Mouse (Mus musculus) testis, postnatal 10 days (tissue): ENCODE measurements around the gene Git1.
A peak's percentile ranks its signal among the peaks of the same experiment; 100 is the strongest.

ENCODE experiments used
- DNase-seq: peaks from one replicate; pipeline ENCODE4 v3.0.0; 2021; ENCODE audit warnings: low spot score

The Git1 gene

GRCm38 (mm10) chr11:77483510-77484255 is 9.7 kb upstream of the Git1 start:
- no peak for DNase-seq

- no peak for DNase-seq
Measured at GRCm38 (mm10) chr11:77485229-77485628, 8.1 kb upstream of the Git1 start.

GRCm38 (mm10) chr11:77486798-77487197 is 6.6 kb upstream of the Git1 start:
- no peak for DNase-seq

- DNase-seq: no peak
Measured at GRCm38 (mm10) chr11:77488771-77489581, 4.4 kb upstream of the Git1 start.

- peak; percentile 82 for DNase-seq
Measured at GRCm38 (mm10) chr11:77489591-77490235, 3.6 kb upstream of the Git1 start, which contains the start of gene Ankrd13b. TSS of gene Ankrd13b (minus strand) at chr11:77489678.

GRCm38 (mm10) chr11:77490451-77490850 is 2.9 kb upstream of the Git1 start:
- no peak for DNase-seq

- peak; percentile 96 for DNase-seq
Measured at GRCm38 (mm10) chr11:77491123-77491501, 2.2 kb upstream of the Git1 start.

GRCm38 (mm10) chr11:77491502-77492291 is 1.7 kb upstream of the Git1 start:
- DNase-seq: peak; percentile 71

- no peak for DNase-seq
Measured at GRCm38 (mm10) chr11:77492311-77492871, 971 bp upstream of the Git1 start.

- peak; percentile 94 for DNase-seq
Measured at GRCm38 (mm10) chr11:77492911-77493332, 440 bp upstream of the Git1 start.

GRCm38 (mm10) chr11:77494344-77494676 is 948 bp downstream of the Git1 start:
- DNase-seq: no peak

GRCm38 (mm10) chr11:77494782-77495181 is 1.4 kb downstream of the Git1 start:
- no peak for DNase-seq

GRCm38 (mm10) chr11:77495507-77495906 is 2.1 kb downstream of the Git1 start:
- no peak for DNase-seq

GRCm38 (mm10) chr11:77497341-77497756 is 4.0 kb downstream of the Git1 start:
- DNase-seq: peak; percentile 73

- no peak for DNase-seq
Measured at GRCm38 (mm10) chr11:77497851-77498250, 4.5 kb downstream of the Git1 start.

GRCm38 (mm10) chr11:77498261-77499139 is 5.1 kb downstream of the Git1 start:
- no peak for DNase-seq

GRCm38 (mm10) chr11:77499354-77499753 is 6.0 kb downstream of the Git1 start:
- no peak for DNase-seq

GRCm38 (mm10) chr11:77500361-77501325 is 7.3 kb downstream of the Git1 start:
- no peak for DNase-seq

GRCm38 (mm10) chr11:77501392-77501791 is 8.0 kb downstream of the Git1 start:
- peak; percentile 82 for DNase-seq
